Mouse (Mus musculus): ENCODE data around the gene Tas2r118. TPM values are rescaled to one million over a fixed set of nuclear protein-coding genes. Genes with fewer than 3 reads are reported as not detected.

The Tas2r118 gene
- polyA plus RNA-seq, 1 experiment from 2014 or later: not detected

DNA sequence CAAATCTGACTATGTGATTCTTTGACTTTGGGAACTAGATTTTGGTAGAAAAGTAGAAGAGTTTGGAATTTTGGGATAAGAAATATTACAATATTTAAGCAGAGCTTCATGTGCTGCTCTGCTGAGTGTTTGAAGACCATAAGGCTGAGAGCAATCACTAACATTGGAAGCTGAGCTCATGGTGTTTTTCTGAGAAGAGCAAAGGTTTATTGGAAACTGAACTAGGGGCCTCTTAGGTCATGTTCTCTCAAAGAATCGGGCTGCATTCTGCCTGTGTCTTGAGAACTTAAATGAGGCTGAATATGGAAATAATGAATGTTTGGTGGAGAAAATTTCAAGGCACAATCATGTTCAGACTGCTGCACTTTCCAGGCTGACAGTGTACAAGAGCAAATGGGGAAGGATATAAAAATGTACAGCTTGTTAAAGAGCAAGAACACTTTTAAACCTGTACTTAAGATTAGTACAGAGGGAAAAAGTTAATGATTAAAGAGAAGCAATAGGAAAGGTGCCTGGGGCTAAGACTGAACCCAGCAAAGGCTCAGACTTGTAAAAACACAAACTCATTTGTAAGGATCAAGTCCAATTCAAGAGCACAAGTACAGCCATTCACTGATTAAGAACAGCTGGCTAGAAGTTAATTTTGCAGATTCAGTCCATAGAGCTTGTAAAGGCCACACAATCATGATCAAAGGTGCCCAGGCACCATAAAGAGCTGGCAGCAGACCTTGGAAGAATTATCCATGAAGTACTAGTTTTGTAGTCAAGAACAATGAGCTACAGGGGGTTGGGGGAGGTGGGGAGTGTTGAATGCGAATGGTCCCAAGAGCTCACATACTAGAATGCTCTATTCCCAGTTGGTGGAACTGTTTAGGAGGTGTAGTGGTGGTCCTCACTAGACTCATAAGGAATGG is 31.0 kb downstream of the Tas2r118 start:
- Histone ChIP-seq H3K4me1 (ENCODE audit: control insufficient read depth, insufficient read depth, low read length) (no peaks in the 10 kb centered on the region), H3K4me3 (ENCODE audit: low read depth, low read length) (no peak overlapping the region), H3K27ac (ENCODE audit: low read length) (no peak overlapping the region), H3K36me3 (ENCODE audit: control insufficient read depth, insufficient read depth, low read length) (no peaks in the 10 kb centered on the region), H3K27me3 (ENCODE audit: control insufficient read depth, insufficient read depth, low read length) (no peaks in the 10 kb centered on the region), H3K9ac (replicated peaks; ENCODE audit: low read depth, low read length) (no peak overlapping the region), H3K4me2 (replicated peaks; ENCODE audit: low read depth, low read length) (no peak overlapping the region), H3K9me3 (ENCODE audit: control insufficient read depth, low read depth, low read length) (no peaks in the 10 kb centered on the region)
- WGBS: 81% methylated on average over 2 of the region's 2 CpGs
- ATAC-seq (ENCODE audit: insufficient number of reproducible peaks, insufficient read depth, low FRiP score, low read depth): no peak

- H3K9me3 ChIP-seq (ENCODE audit: control insufficient read depth, low read depth, low read length): no peaks in the 10 kb centered on the region
- H3K27ac ChIP-seq (ENCODE audit: low read length): no peak overlapping the region
- WGBS: 67% methylated on average over 4 of the region's 4 CpGs
- no peaks in the 10 kb centered on the region for H3K27me3 ChIP-seq (ENCODE audit: control insufficient read depth, insufficient read depth, low read length)
- H3K4me1 ChIP-seq (ENCODE audit: control insufficient read depth, insufficient read depth, low read length): peaks cover 4% of the 10 kb centered on the region; the same call in 1 of the 2 replicates
- no peak overlapping the region for H3K4me2 ChIP-seq (replicated peaks; ENCODE audit: low read depth, low read length)
- no peak overlapping the region for H3K4me3 ChIP-seq (ENCODE audit: low read depth, low read length)
- H3K9ac ChIP-seq (replicated peaks; ENCODE audit: low read depth, low read length): no peak overlapping the region
- H3K36me3 ChIP-seq (ENCODE audit: control insufficient read depth, insufficient read depth, low read length): no peaks in the 10 kb centered on the region
- ATAC-seq (ENCODE audit: insufficient number of reproducible peaks, insufficient read depth, low FRiP score, low read depth): no peak
Observed at GRCm38 (mm10) chr6:23936414-23936813, 33.4 kb downstream of the Tas2r118 start.

DNA sequence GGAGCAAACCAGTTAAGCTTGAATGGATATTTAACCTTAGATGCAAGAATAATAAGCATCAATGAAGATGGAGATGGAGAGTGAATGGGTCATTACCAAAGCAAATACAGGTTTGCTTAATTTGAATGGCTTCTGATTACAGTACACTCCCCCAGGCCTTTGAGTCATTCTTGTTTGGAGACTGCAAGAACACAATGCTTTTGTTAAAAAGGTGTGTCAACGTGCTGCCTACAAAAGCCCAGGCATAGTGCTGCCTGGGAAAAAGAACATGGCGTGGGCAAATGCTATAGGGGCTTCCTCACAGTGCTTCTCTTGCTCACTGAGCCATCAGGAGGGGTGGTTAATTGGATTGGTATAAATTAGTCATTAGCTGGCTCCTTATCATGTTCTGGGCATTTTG is 46.1 kb downstream of the Tas2r118 start:
- WGBS: 60% methylated on average over 2 of the region's 2 CpGs
- ATAC-seq (ENCODE audit: insufficient number of reproducible peaks, insufficient read depth, low FRiP score, low read depth): no peak
- no peaks in the 10 kb centered on the region for H3K27me3 ChIP-seq (ENCODE audit: control insufficient read depth, insufficient read depth, low read length)

More for the DNA sequence above, 46.1 kb downstream of the Tas2r118 start:
- Histone ChIP-seq H3K4me2 (replicated peaks; ENCODE audit: low read depth, low read length) (no peak overlapping the region), H3K4me1 (ENCODE audit: control insufficient read depth, insufficient read depth, low read length) (no peaks in the 10 kb centered on the region), H3K27ac (ENCODE audit: low read length) (no peak overlapping the region), H3K9ac (replicated peaks; ENCODE audit: low read depth, low read length) (no peak overlapping the region), H3K4me3 (ENCODE audit: low read depth, low read length) (no peak overlapping the region), H3K36me3 (ENCODE audit: control insufficient read depth, insufficient read depth, low read length) (no peaks in the 10 kb centered on the region), H3K9me3 (ENCODE audit: control insufficient read depth, low read depth, low read length) (no peaks in the 10 kb centered on the region)

Other genes starting within 250 kb of the Tas2r118 start
- 2.4 and 4.5 TPM in 2 replicates for gene Cadps2, start 130.6 kb downstream of the Tas2r118 start, polyA plus RNA-seq (2014; fragmentation: Nextera tagmentation; extraction: Ambion mirVana)
- gene Slc13a1, start 198.0 kb upstream of the Tas2r118 start, polyA plus RNA-seq (2014; fragmentation: Nextera tagmentation; extraction: Ambion mirVana): 0.09 TPM in 1 of 2 replicates, not detected in the other